1 mouse cellular context compared by ENCODE assay signal in genomic region chr9:62835705-62836446, GRCm38 (mm10).
TF ChIP-seq lines count a peak whose summit lies in the region.

No protein-coding gene starts in this region.

TF ChIP-seq in MEL, 35 proteins besides CTCF, POLR2A, EP300 and RAD21:
- TF ChIP-seq ZC3H11A (IDR thresholded peaks at IDR 0.05; ENCODE audit: low read depth, low read length) (peak; percentile 35; the same call in 1 of the 2 replicates), ETS1 (IDR thresholded peaks at IDR 0.05; ENCODE audit: low read depth, low read length) (no peak), SMC3 (IDR thresholded peaks at IDR 0.05; ENCODE audit: low read depth, low read length) (peak; percentile 53), MXI1 (IDR thresholded peaks at IDR 0.05; ENCODE audit: low read depth, low read length) (no peak)
